Mouse (Mus musculus) E14TG2a.4 (cell line): ENCODE measurements around the gene Slc10a7.

Experiments used
- CTCF ChIP-seq: conservative IDR thresholded peaks from 2 replicates; pipeline ENCODE4 v1.5.1; 2014; ENCODE audit warnings: low read length
- NANOG ChIP-seq: IDR thresholded peaks from 2 replicates; pipeline ENCODE4 v1.6.1; 2014; ENCODE audit warnings: borderline replicate concordance, low read length, mixed read lengths

DNA sequence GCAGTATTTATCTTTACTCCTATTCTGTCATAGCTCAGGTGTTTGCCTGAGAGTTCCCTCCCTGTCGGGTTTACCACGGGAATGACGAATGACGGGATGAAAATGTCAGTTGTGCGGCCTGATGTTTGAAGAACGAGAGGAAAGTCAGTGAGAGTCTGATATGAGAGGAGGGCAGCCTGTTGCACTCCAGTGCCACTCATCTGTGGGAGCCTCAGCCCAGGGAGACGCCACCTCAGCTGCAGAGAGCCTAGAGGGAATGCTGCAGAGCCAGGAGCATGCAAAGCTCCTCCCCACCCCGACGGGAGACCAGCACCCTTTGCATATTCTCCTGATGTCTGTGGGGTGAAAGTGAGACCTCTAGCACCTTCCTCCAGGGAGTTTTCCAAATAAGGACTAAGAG is 196.8 kb downstream of the Slc10a7 start:
- TF ChIP-seq CTCF (no peak), NANOG (no peak)
